Mouse (Mus musculus) embryonic facial prominence, embryonic 10.5 days (tissue): ENCODE measurements around the gene Pygo2. TPM values are rescaled to one million over a fixed set of nuclear protein-coding genes. Genes with fewer than 3 reads are reported as not detected.
A peak's percentile ranks its signal among the peaks of the same experiment; 100 is the strongest.

Source experiments
- DNase-seq: peaks from one replicate; pipeline ENCODE4 v3.0.0-alpha.2; 2017; ENCODE audit warnings: low spot score
- H3K27ac ChIP-seq: fragments of 300-500 bp; sonication (generic); replicated peaks from 2 replicates; pipeline ENCODE4 v1.5.1; 2016; ENCODE audit warnings: mild to moderate bottlenecking
- H3K27me3 ChIP-seq: fragments of 300-500 bp; sonication (generic); replicated peaks from 2 replicates; pipeline ENCODE4 v1.6.1; 2016; ENCODE audit warnings: low read depth, mild to moderate bottlenecking; ENCODE audit not compliant: poor library complexity, severe bottlenecking
- H3K36me3 ChIP-seq: fragments of 300-500 bp; sonication (generic); replicated peaks from 2 replicates; pipeline ENCODE4 v1.6.1; 2016; ENCODE audit warnings: mild to moderate bottlenecking, moderate library complexity
- H3K4me1 ChIP-seq: fragments of 300-500 bp; sonication (generic); 2 replicates; pipeline ENCODE4 v1.6.1; 2016
- H3K4me3 ChIP-seq: fragments of 300-500 bp; sonication (generic); 2 replicates; pipeline ENCODE4 v1.5.1; 2016; ENCODE audit warnings: mild to moderate bottlenecking, moderate library complexity
- H3K9me3 ChIP-seq: fragments of 300-500 bp; sonication (generic); 2 replicates; pipeline ENCODE4 v1.6.1; 2016; ENCODE audit warnings: mild to moderate bottlenecking
- WGBS: fragments of 180-500 bp; shearing (Covaris S2); methylation state at CpG from one replicate; pipeline ENCODE4 v1.1.7; 2016; 5-methylcytosine and 5-hydroxymethylcytosine counted together
- polyA plus RNA-seq: library from polyadenylated mRNA; unstranded; fragments of >200 nt; fragmentation: Nextera tagmentation; extraction: Ambion mirVana; gene quantifications from 2 replicates; pipeline ENCODE4 v1.2.1, GENCODE M21; 2016

The Pygo2 gene
- polyA plus RNA-seq, 1 experiment from 2014 or later = 48.9 TPM

- H3K27me3 ChIP-seq = peaks cover 73% of the 10 kb centered on the region
- no peak overlapping the region for H3K27ac ChIP-seq
These were observed 41.7 kb upstream of the Pygo2 start for GRCm38 (mm10) chr3:89388134-89388881.

GRCm38 (mm10) chr3:89388901-89389740 lies 40.9 kb upstream of the Pygo2 start:
- H3K4me1 ChIP-seq = peaks cover 92% of the 10 kb centered on the region
- H3K36me3 ChIP-seq = no peaks in the 10 kb centered on the region
- H3K27ac ChIP-seq = no peak overlapping the region
- 64% methylated on average over 6 of the region's 6 CpGs for WGBS
- 0 out of 2 replicates have a peak overlapping the region, but pooled peaks have one; percentile 21 for H3K4me3 ChIP-seq
- peaks cover 73% of the 10 kb centered on the region for H3K27me3 ChIP-seq
- DNase-seq = no peak
- H3K9me3 ChIP-seq = no peaks in the 10 kb centered on the region

More at GRCm38 (mm10) chr3:89388134-89388881, 41.7 kb upstream of the Pygo2 start:
- Histone ChIP-seq H3K9me3 (no peaks in the 10 kb centered on the region), H3K4me3 (peak overlapping the region; percentile 21; the same call in 1 of the 2 replicates), H3K36me3 (no peaks in the 10 kb centered on the region), H3K4me1 (peaks cover 86% of the 10 kb centered on the region)
- WGBS = 74% methylated on average over 11 of the region's 11 CpGs
- no peak for DNase-seq

GRCm38 (mm10) chr3:89390111-89390515 lies 39.9 kb upstream of the Pygo2 start:
- 74% methylated on average over 5 of the region's 5 CpGs for WGBS
- H3K4me1 ChIP-seq = peaks cover 92% of the 10 kb centered on the region

GRCm38 (mm10) chr3:89390699-89391662 lies 39.0 kb upstream of the Pygo2 start:
- H3K4me1 ChIP-seq = peaks cover 93% of the 10 kb centered on the region
- no peak for DNase-seq
- H3K9me3 ChIP-seq = no peaks in the 10 kb centered on the region
- peak overlapping the region; percentile 74 for H3K4me3 ChIP-seq
- H3K27me3 ChIP-seq = peaks cover 69% of the 10 kb centered on the region
- WGBS = 11% methylated on average over 19 of the region's 19 CpGs
- peak overlapping the region; percentile 86 for H3K27ac ChIP-seq
- H3K36me3 ChIP-seq = no peaks in the 10 kb centered on the region

More at GRCm38 (mm10) chr3:89390111-89390515, 39.9 kb upstream of the Pygo2 start:
- Histone ChIP-seq H3K27me3 (peaks cover 71% of the 10 kb centered on the region), H3K27ac (no peak overlapping the region), H3K36me3 (no peaks in the 10 kb centered on the region), H3K4me3 (peak overlapping the region; percentile 13; the same call in 1 of the 2 replicates), H3K9me3 (no peaks in the 10 kb centered on the region)
- DNase-seq = no peak

- under 1% methylated on average over 56 of the region's 56 CpGs for WGBS
- H3K4me3 ChIP-seq = peak overlapping the region; percentile 74
- no peaks in the 10 kb centered on the region for H3K9me3 ChIP-seq
- peaks cover 94% of the 10 kb centered on the region for H3K4me1 ChIP-seq
- peak; percentile 58 for DNase-seq
- H3K27ac ChIP-seq = peak overlapping the region; percentile 86
- H3K27me3 ChIP-seq = peaks cover 62% of the 10 kb centered on the region
- no peaks in the 10 kb centered on the region for H3K36me3 ChIP-seq
These were observed 38.1 kb upstream of the Pygo2 start for GRCm38 (mm10) chr3:89391663-89392511.

- peak overlapping the region; percentile 86 for H3K27ac ChIP-seq
- DNase-seq = peak; percentile 42
- 1% methylated on average over 21 of the region's 24 CpGs for WGBS
- peak overlapping the region; percentile 74 for H3K4me3 ChIP-seq
- H3K27me3 ChIP-seq = peaks cover 53% of the 10 kb centered on the region
- H3K36me3 ChIP-seq = no peaks in the 10 kb centered on the region
- peaks cover 85% of the 10 kb centered on the region for H3K4me1 ChIP-seq
- H3K9me3 ChIP-seq = no peaks in the 10 kb centered on the region
These were observed 37.1 kb upstream of the Pygo2 start for GRCm38 (mm10) chr3:89392871-89393311.

- H3K27ac ChIP-seq = peak overlapping the region; percentile 86
- H3K4me3 ChIP-seq = peak overlapping the region; percentile 74
- no peaks in the 10 kb centered on the region for H3K36me3 ChIP-seq
- H3K9me3 ChIP-seq = no peaks in the 10 kb centered on the region
- DNase-seq = peak; percentile 98
- peaks cover 79% of the 10 kb centered on the region for H3K4me1 ChIP-seq
- under 1% methylated on average over 15 of the region's 15 CpGs for WGBS
- H3K27me3 ChIP-seq = peaks cover 53% of the 10 kb centered on the region
These were observed 36.4 kb upstream of the Pygo2 start for GRCm38 (mm10) chr3:89393605-89394004.

GRCm38 (mm10) chr3:89394006-89394893 lies 35.8 kb upstream of the Pygo2 start, which contains the start of gene Zbtb7b:
Gene Zbtb7b (minus strand): TSS chr3:89394776.
- no peaks in the 10 kb centered on the region for H3K36me3 ChIP-seq
- peaks cover 53% of the 10 kb centered on the region for H3K27me3 ChIP-seq
- H3K4me3 ChIP-seq = peak within 1 kb of the TSS; percentile 74
- peaks cover 72% of the 10 kb centered on the region for H3K4me1 ChIP-seq
- under 1% methylated on average over 42 of the region's 42 CpGs for WGBS
- peak within 1 kb of the TSS; percentile 86 for H3K27ac ChIP-seq
- no peaks in the 10 kb centered on the region for H3K9me3 ChIP-seq
- DNase-seq = peak; percentile 77

GRCm38 (mm10) chr3:89394894-89395256 lies 35.1 kb upstream of the Pygo2 start:
- Histone ChIP-seq H3K27me3 (peaks cover 47% of the 10 kb centered on the region), H3K27ac (peak overlapping the region; percentile 86), H3K9me3 (no peaks in the 10 kb centered on the region), H3K4me1 (peaks cover 71% of the 10 kb centered on the region), H3K4me3 (peak overlapping the region; percentile 74), H3K36me3 (no peaks in the 10 kb centered on the region)
- under 1% methylated on average over 12 of the region's 12 CpGs for WGBS
- peak; percentile 91 for DNase-seq

GRCm38 (mm10) chr3:89395419-89395805 lies 34.6 kb upstream of the Pygo2 start:
- Histone ChIP-seq H3K27me3 (peaks cover 41% of the 10 kb centered on the region), H3K4me1 (peaks cover 66% of the 10 kb centered on the region), H3K27ac (peak overlapping the region; percentile 86), H3K4me3 (peak overlapping the region; percentile 74), H3K36me3 (peaks cover 3% of the 10 kb centered on the region; the same call in 1 of the 2 replicates), H3K9me3 (no peaks in the 10 kb centered on the region)
- WGBS = under 1% methylated on average over 10 of the region's 10 CpGs
- DNase-seq = no peak
